Mouse (Mus musculus): ENCODE data around the gene Nexmif.

DNA sequence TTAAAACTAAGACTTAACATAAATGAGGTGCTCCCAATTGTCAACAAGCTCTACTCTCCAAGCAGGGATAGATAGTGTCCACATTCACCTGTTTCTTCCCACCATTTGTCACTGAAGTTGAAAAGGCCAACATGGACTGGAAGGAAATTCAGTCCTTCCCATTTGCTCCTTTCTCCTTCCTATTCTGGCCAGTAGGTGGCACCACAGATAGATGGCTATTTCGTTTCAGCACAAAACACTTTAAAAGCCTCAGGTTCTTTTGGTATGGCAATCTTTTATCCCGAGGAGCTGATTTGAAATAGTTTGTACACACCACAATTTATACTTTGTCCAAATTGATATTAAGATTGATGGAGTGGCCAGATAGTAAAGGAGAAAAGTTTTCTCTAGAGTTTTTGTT, 21.7 kb downstream of the Nexmif start:
- TF ChIP-seq CTCF (IDR thresholded peaks at IDR 0.05; ENCODE audit: extremely low read depth, insufficient read depth, low read length) (peak; percentile 48; the same call in 1 of the 2 replicates), POLR2A (IDR thresholded peaks at IDR 0.05; ENCODE audit: extremely low read depth, insufficient read depth, low read length) (no peak)

Data from cortical plate, adult 2 months (tissue).